Mouse (Mus musculus) lung, adult 2 months (tissue): ENCODE measurements around the gene Cul9.
"Not testable (repeated sequence)": the region's sequence is repeated elsewhere in the genome, so short reads cannot be mapped to it uniquely, and the experiment has no call there.

ENCODE experiments used
- CTCF ChIP-seq: fragments of 200-500 bp; IDR thresholded peaks from 2 replicates; pipeline ENCODE4 v1.5.1; 2011; ENCODE audit warnings: mild to moderate bottlenecking, low read length, control low read depth; ENCODE audit not compliant: insufficient read depth
- POLR2A ChIP-seq: fragments of 200-500 bp; IDR thresholded peaks from 2 replicates; pipeline ENCODE4 v1.6.1; 2011; ENCODE audit warnings: low read depth, mild to moderate bottlenecking, control low read depth, low read length, borderline replicate concordance; ENCODE audit errors: extremely low read depth

DNA sequence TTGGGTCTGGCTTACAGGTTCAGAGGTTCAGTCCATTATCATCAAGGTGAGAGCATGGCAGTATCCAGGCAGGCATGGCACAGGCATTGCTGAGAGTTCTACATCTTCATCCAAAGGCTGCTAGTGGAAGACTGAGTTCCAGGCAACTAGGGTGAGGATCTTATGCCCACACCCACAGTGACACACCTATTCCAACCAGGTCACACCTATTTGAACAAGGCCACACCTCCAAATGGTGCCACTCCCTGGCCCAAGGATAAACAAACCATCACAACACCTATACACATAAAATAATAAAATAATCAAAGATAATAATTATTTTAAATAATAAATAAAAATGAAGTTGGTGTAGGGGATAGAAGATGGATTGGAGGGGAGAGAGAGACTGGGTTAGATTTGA is 50.1 kb downstream of the Cul9 start:
- TF ChIP-seq POLR2A, CTCF: not testable (repeated sequence)
